Mouse (Mus musculus) testis, adult 2 months (tissue): ENCODE data around the gene Tln2.
"Not testable (repeated sequence)": the region's sequence is repeated elsewhere in the genome, so short reads cannot be mapped to it uniquely, and the experiment has no call there.

Experiments
- CTCF ChIP-seq: fragments of 200-500 bp; IDR thresholded peaks from 2 replicates; pipeline ENCODE4 v1.5.1; 2012; ENCODE audit warnings: low read depth, mild to moderate bottlenecking, inconsistent platforms, low read length, moderate library complexity; ENCODE audit not compliant: control insufficient read depth, insufficient read depth, insufficient replicate concordance
- POLR2A ChIP-seq: fragments of 200-500 bp; IDR thresholded peaks from 2 replicates; pipeline ENCODE4 v1.6.1; 2012; ENCODE audit warnings: low read depth, mild to moderate bottlenecking, inconsistent platforms, low read length, moderate library complexity; ENCODE audit not compliant: control insufficient read depth

GRCm38 (mm10) chr9:67280311-67280710 is 279.2 kb downstream of the Tln2 start:
- not testable (repeated sequence) for TF ChIP-seq POLR2A, CTCF
